Mouse (Mus musculus) heart, postnatal 36 days (tissue): ENCODE data around the gene Kdm4d. TPM values are rescaled to one million over a fixed set of nuclear protein-coding genes. Genes with fewer than 3 reads are reported as not detected.
"Not testable (repeated sequence)": the region's sequence is repeated elsewhere in the genome, so short reads cannot be mapped to it uniquely, and the experiment has no call there.

Source experiments
- DNase-seq, 2 experiments: peaks; one replicate each; pipeline ENCODE4 v3.0.0; 2021 to 2022
- intact Hi-C: fragments of 180-260 bp; cut with DNase I; formaldehyde crosslinking; loops from one replicate; pipeline ENCODE4 v1.15.1; 2025
- total RNA-seq, 2 experiments: library from RNA; stranded (reverse); gene quantifications; 2 replicates each; pipeline ENCODE4 v1.2.3; 2021

Gene Kdm4d
- total RNA-seq, 2 experiments from 2014 or later = not detected

GRCm38 (mm10) chr9:14462536-14462935 is 37.7 kb downstream of the Kdm4d start:
- intact Hi-C loops, DNase-seq: not testable (repeated sequence)

- intact Hi-C loops = no loop called here
- DNase-seq = no peak
Observed at GRCm38 (mm10) chr9:14456320-14456719, 44.0 kb downstream of the Kdm4d start.

- intact Hi-C loops = loop anchor here (5.0 kb wide), 1 partner anchor 99 kb away; no protein-coding TSS in a partner anchor
- DNase-seq = not testable (repeated sequence)
Observed at GRCm38 (mm10) chr9:14451120-14451519, 49.2 kb downstream of the Kdm4d start.

- intact Hi-C loops, DNase-seq: not testable (repeated sequence)
Observed at GRCm38 (mm10) chr9:14447086-14447485, 53.2 kb downstream of the Kdm4d start.

- DNase-seq = no peak
- intact Hi-C loops = no loop called here
Observed at GRCm38 (mm10) chr9:14440347-14440746, 59.9 kb downstream of the Kdm4d start.

GRCm38 (mm10) chr9:14433252-14433939 is 66.9 kb downstream of the Kdm4d start:
- intact Hi-C loops = no loop called here
- no peak for DNase-seq

Other genes starting within 250 kb of the Kdm4d start
- gene Sesn3, start 225.4 kb downstream of the Kdm4d start, total RNA-seq = 10 to 100 TPM; 23.3 to 25.0 TPM
- gene Endod1, start 119.0 kb downstream of the Kdm4d start, total RNA-seq = 1 to 10 TPM; 8.2 to 8.5 TPM
- 10 to 100 TPM; 68.5 to 72.9 TPM for gene Cwc15, start 135 bp upstream of the Kdm4d start, total RNA-seq
- gene Amotl1, start 144.6 kb upstream of the Kdm4d start, total RNA-seq = 10 to 100 TPM; 52.8 to 58.6 TPM
- gene Piwil4, start 240.3 kb upstream of the Kdm4d start, total RNA-seq = not detected